Mouse (Mus musculus) hindbrain, embryonic 11.5 days (tissue): ENCODE data around the gene 4933430I17Rik. TPM values are rescaled to one million over a fixed set of nuclear protein-coding genes. Genes with fewer than 3 reads are reported as not detected.

ENCODE experiments used
- ATAC-seq: fragments of 200-750 bp; cut with Nextera tagmentation; 2 replicates; pipeline ENCODE4 v1.8.0; 2017; ENCODE audit warnings: mild to moderate bottlenecking, moderate TSS enrichment, moderate library complexity; ENCODE audit not compliant: low FRiP score
- DNase-seq: peaks from one replicate; pipeline ENCODE4 v3.0.0-alpha.2; 2015; ENCODE audit warnings: low spot score
- H3K27ac ChIP-seq: fragments of 300-500 bp; sonication (generic); 2 replicates; pipeline ENCODE4 v1.5.1; 2014; ENCODE audit warnings: mild to moderate bottlenecking, low read depth, low read length
- H3K27me3 ChIP-seq: fragments of 300-500 bp; sonication (generic); 2 replicates; pipeline ENCODE4 v1.6.1; 2014; ENCODE audit warnings: mild to moderate bottlenecking, low read length, moderate library complexity, mixed read lengths; ENCODE audit not compliant: control insufficient read depth, insufficient read depth
- H3K36me3 ChIP-seq: fragments of 300-500 bp; sonication (generic); 2 replicates; pipeline ENCODE4 v1.6.1; 2014; ENCODE audit warnings: mild to moderate bottlenecking, low read length, moderate library complexity, mixed read lengths; ENCODE audit not compliant: control insufficient read depth, insufficient read depth
- H3K4me1 ChIP-seq: fragments of 300-500 bp; sonication (generic); replicated peaks from 2 replicates; pipeline ENCODE4 v1.6.1; 2014; ENCODE audit warnings: low read length, mixed read lengths; ENCODE audit not compliant: control insufficient read depth, insufficient read depth
- H3K4me2 ChIP-seq: fragments of 300-500 bp; sonication (generic); replicated peaks from 2 replicates; pipeline ENCODE4 v1.6.1; 2014; ENCODE audit warnings: mild to moderate bottlenecking, low read depth, low read length
- H3K4me3 ChIP-seq: fragments of 300-500 bp; sonication (generic); 2 replicates; pipeline ENCODE4 v1.5.1; 2014; ENCODE audit warnings: low read depth, low read length
- H3K9ac ChIP-seq: fragments of 300-500 bp; sonication (generic); 2 replicates; pipeline ENCODE4 v1.6.1; 2014; ENCODE audit warnings: low read depth, low read length
- H3K9me3 ChIP-seq: fragments of 300-500 bp; sonication (generic); 2 replicates; pipeline ENCODE4 v1.6.1; 2016; ENCODE audit warnings: low read length; ENCODE audit not compliant: control insufficient read depth
- WGBS: fragments of 180-500 bp; shearing (Covaris S2); extraction: QIAGEN DNeasy Blood & Tissue Kit; methylation state at CpG from one replicate; pipeline ENCODE4 v1.1.7; 2014; 5-methylcytosine and 5-hydroxymethylcytosine counted together
- polyA plus RNA-seq: library from polyadenylated mRNA; unstranded; fragments of >200 nt; fragmentation: Nextera tagmentation; extraction: Ambion mirVana; gene quantifications from 2 replicates; pipeline ENCODE4 v1.2.1, GENCODE M21; 2014

Gene 4933430I17Rik
- polyA plus RNA-seq, 1 experiment from 2014 or later = 1.8 TPM

GRCm38 (mm10) chr4:62513998-62514506, 11.1 kb upstream of the 4933430I17Rik start:
- Histone ChIP-seq H3K27me3 (no peaks in the 10 kb centered on the region), H3K9me3 (no peaks in the 10 kb centered on the region), H3K27ac (no peak overlapping the region), H3K36me3 (no peaks in the 10 kb centered on the region), H3K4me2 (no peak overlapping the region), H3K9ac (no peak overlapping the region), H3K4me3 (no peak overlapping the region), H3K4me1 (peaks cover 3% of the 10 kb centered on the region; the same call in 1 of the 2 replicates)
- WGBS = 60% methylated on average over 11 of the region's 11 CpGs
- DNase-seq (no peak), ATAC-seq (no peak)

GRCm38 (mm10) chr4:62514995-62515394, 10.2 kb upstream of the 4933430I17Rik start:
- Histone ChIP-seq H3K9me3 (no peaks in the 10 kb centered on the region), H3K36me3 (no peaks in the 10 kb centered on the region), H3K9ac (no peak overlapping the region), H3K27me3 (no peaks in the 10 kb centered on the region), H3K4me3 (no peak overlapping the region), H3K27ac (no peak overlapping the region), H3K4me1 (peaks cover 3% of the 10 kb centered on the region; the same call in 1 of the 2 replicates), H3K4me2 (no peak overlapping the region)
- ATAC-seq = no peak
- DNase-seq = no peak
- 93% methylated on average over 7 of the region's 7 CpGs for WGBS

GRCm38 (mm10) chr4:62515490-62515889, 9.7 kb upstream of the 4933430I17Rik start:
- H3K27ac ChIP-seq = no peak overlapping the region
- no peaks in the 10 kb centered on the region for H3K9me3 ChIP-seq
- H3K4me1 ChIP-seq = peaks cover 3% of the 10 kb centered on the region; the same call in 1 of the 2 replicates
- H3K9ac ChIP-seq = no peak overlapping the region
- WGBS = 81% methylated on average over 3 of the region's 3 CpGs
- DNase-seq (no peak), ATAC-seq (no peak)
- no peaks in the 10 kb centered on the region for H3K27me3 ChIP-seq
- H3K36me3 ChIP-seq = no peaks in the 10 kb centered on the region
- no peak overlapping the region for H3K4me3 ChIP-seq
- H3K4me2 ChIP-seq = no peak overlapping the region

DNA sequence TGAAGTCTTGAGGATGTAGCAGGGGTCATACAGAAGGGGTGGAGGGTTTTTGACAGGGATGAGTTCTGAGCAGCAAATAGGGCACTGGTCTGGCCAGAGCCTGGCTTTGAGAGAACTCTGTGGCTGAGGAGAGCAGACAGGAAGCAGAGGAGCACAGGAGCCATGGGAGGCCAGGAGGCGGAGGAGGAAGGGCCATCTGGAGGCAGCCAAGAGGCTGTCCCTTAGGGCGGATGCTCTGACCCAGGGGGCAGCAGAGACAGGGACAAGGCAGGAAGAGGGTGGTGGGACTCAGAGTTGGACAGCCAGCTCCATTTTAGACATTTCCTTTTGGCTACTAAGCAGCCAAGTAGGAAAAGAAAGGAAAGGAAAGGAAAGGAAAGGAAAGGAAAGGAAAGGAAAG, 9.1 kb upstream of the 4933430I17Rik start:
- no peaks in the 10 kb centered on the region for H3K36me3 ChIP-seq
- no peaks in the 10 kb centered on the region for H3K9me3 ChIP-seq
- ATAC-seq (no peak), DNase-seq (no peak)
- no peaks in the 10 kb centered on the region for H3K27me3 ChIP-seq
- no peak overlapping the region for H3K27ac ChIP-seq
- peaks cover 3% of the 10 kb centered on the region; the same call in 1 of the 2 replicates for H3K4me1 ChIP-seq
- H3K9ac ChIP-seq = no peak overlapping the region
- H3K4me3 ChIP-seq = no peak overlapping the region
- 30% methylated on average over 2 of the region's 2 CpGs for WGBS
- no peak overlapping the region for H3K4me2 ChIP-seq

GRCm38 (mm10) chr4:62516579-62516978, 8.6 kb upstream of the 4933430I17Rik start:
- no peaks in the 10 kb centered on the region for H3K36me3 ChIP-seq
- no peaks in the 10 kb centered on the region for H3K9me3 ChIP-seq
- no peak for DNase-seq
- 92% methylated on average over 1 of the region's 1 CpGs for WGBS
- H3K9ac ChIP-seq = no peak overlapping the region
- no peak for ATAC-seq
- H3K27me3 ChIP-seq = no peaks in the 10 kb centered on the region
- no peak overlapping the region for H3K4me2 ChIP-seq
- peaks cover 3% of the 10 kb centered on the region; the same call in 1 of the 2 replicates for H3K4me1 ChIP-seq
- no peak overlapping the region for H3K27ac ChIP-seq
- no peak overlapping the region for H3K4me3 ChIP-seq

- peaks cover 3% of the 10 kb centered on the region; the same call in 1 of the 2 replicates for H3K4me1 ChIP-seq
- H3K9ac ChIP-seq = no peak overlapping the region
- H3K4me3 ChIP-seq = no peak overlapping the region
- 92% methylated on average over 8 of the region's 8 CpGs for WGBS
- 0 out of 2 replicates have a peak overlapping the region, but pooled peaks have one; percentile 42 for H3K27ac ChIP-seq
- DNase-seq (no peak), ATAC-seq (no peak)
- H3K27me3 ChIP-seq = no peaks in the 10 kb centered on the region
- H3K36me3 ChIP-seq = no peaks in the 10 kb centered on the region
- no peak overlapping the region for H3K4me2 ChIP-seq
- no peaks in the 10 kb centered on the region for H3K9me3 ChIP-seq
Observed at GRCm38 (mm10) chr4:62517046-62517445, 8.1 kb upstream of the 4933430I17Rik start.

GRCm38 (mm10) chr4:62517538-62518415, 7.4 kb upstream of the 4933430I17Rik start:
- Histone ChIP-seq H3K4me1 (peaks cover 3% of the 10 kb centered on the region; the same call in 1 of the 2 replicates), H3K9ac (no peak overlapping the region), H3K4me2 (no peak overlapping the region), H3K9me3 (no peaks in the 10 kb centered on the region), H3K27me3 (no peaks in the 10 kb centered on the region), H3K36me3 (no peaks in the 10 kb centered on the region), H3K4me3 (no peak overlapping the region), H3K27ac (0 out of 2 replicates have a peak overlapping the region, but pooled peaks have one; percentile 42)
- DNase-seq (no peak), ATAC-seq (no peak)
- WGBS = 81% methylated on average over 10 of the region's 10 CpGs

- WGBS = 60% methylated on average over 13 of the region's 13 CpGs
- Histone ChIP-seq H3K36me3 (no peaks in the 10 kb centered on the region), H3K4me3 (peak overlapping the region; percentile 48), H3K27me3 (no peaks in the 10 kb centered on the region), H3K9me3 (no peaks in the 10 kb centered on the region), H3K9ac (peak overlapping the region; percentile 68; the same call in 1 of the 2 replicates), H3K4me2 (peak overlapping the region; percentile 62), H3K27ac (no peak overlapping the region), H3K4me1 (peaks cover 3% of the 10 kb centered on the region; the same call in 1 of the 2 replicates)
- ATAC-seq = no peak
- peak; percentile 13 for DNase-seq
Observed at GRCm38 (mm10) chr4:62518416-62519121, 6.6 kb upstream of the 4933430I17Rik start.
